Mouse (Mus musculus): Measurements from ENCODE around the gene Wdtc1.

Gene Wdtc1

DNA sequence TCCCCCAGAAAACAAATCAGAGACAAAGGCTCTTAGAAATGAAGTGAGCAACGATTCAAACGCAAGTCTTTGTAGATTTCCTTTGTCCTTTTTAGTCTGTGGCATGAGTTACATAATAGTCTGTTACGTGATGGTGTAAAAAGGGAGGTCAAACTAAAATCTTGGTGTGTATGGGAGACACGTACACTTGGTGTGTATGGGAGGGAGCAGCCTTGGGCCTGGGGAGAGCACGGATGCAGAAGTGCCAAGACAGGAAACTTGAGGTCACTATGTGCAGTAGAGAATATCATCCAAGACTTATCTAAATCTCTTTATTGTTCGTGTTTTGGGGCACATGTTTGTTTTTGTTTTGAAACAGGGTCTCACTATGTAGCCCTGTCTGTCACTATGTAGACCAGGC is 75.2 kb downstream of the Wdtc1 start:
- DNase-seq, result no peak

DNA sequence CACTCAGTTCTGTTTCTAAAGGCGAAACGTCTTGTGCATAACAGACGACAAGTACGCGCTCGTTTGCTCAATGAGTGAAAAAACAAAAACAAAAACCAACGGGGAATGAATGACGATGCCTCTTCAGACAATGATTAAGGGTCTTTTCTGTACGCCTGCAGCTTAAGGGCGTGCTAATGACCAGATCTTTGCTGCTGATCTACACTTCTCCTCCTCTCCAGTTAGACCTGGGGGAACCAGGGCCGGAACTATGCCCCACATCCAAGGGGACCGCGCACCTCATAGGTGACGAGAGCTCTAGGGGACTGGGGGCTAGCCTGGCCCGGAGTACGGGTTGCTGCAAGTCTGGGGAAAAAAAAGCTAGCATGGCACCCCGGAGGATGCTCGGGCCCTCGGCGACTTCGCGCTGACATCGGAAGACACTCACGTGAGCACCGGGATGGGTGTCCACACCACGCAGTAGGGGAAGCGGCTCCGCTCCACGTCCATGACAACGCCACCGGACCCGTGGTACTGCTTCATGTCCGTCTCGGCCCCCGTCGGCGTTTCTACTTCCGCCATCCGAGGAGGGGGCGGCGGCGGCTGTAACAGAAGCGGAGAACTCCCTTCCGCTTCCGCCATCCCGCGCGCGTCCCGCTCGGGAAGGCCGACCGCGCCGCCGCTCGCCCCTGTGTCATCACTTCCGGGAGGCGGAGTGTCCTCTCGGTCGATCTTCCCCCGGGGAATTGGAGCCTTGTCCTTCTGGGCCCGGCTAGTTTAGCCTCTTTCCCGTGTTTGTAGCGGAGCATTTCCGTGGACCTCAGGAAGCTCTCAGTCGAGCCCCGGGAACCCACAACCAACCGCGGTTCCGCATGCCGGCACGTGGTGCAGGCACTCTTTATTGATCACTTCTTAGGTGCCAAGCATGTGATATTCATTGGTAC is 75.9 kb downstream of the Wdtc1 start, which contains the start of gene Tmem222:
Gene Tmem222, minus strand, starts transcription at position 689 of the 923 bp plus-strand sequence.
- DNase-seq, result peak; percentile 95

GRCm38 (mm10) chr4:133270929-133271328 is 82.4 kb downstream of the Wdtc1 start:
- no peak for DNase-seq

DNA sequence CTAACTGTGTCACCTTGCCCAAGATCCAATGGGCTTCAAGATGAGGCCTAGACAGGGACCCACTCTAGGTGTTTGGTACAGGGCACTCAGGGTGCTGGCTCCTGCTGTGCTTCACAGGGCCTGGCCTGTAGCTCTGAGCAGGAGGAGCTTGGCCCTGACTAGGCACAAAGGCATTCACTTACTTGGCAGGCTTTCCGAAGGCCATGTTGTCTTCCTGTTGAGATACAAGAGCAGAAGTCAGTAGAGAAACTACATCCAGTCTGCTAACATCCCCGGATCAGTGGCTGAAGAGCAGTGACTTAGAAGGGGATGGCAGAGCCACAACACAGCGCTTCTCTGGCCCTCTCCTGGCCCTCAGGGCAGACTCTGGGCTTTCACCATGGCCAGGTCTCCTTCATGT is 83.7 kb downstream of the Wdtc1 start:
- no peak for DNase-seq

DNA sequence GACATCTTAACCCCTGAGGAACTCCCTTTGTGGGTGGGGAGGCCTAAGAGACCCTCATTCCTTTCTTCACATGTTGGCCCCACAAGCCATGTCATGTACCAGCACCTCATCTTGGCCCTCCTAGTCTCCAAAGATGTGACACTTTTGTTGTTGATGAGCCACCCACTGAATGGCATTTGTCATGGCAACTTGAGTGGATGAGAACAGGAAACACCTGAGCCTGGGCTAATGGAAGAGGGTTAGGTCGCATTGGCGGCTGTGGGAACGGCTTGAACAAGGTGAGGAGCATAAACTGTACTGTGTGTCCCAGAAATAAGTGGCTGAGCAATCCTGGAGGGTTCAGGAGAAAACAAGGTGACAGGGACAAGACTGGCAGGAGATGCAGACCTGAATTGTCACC is 84.3 kb downstream of the Wdtc1 start:
- no peak for DNase-seq

DNA sequence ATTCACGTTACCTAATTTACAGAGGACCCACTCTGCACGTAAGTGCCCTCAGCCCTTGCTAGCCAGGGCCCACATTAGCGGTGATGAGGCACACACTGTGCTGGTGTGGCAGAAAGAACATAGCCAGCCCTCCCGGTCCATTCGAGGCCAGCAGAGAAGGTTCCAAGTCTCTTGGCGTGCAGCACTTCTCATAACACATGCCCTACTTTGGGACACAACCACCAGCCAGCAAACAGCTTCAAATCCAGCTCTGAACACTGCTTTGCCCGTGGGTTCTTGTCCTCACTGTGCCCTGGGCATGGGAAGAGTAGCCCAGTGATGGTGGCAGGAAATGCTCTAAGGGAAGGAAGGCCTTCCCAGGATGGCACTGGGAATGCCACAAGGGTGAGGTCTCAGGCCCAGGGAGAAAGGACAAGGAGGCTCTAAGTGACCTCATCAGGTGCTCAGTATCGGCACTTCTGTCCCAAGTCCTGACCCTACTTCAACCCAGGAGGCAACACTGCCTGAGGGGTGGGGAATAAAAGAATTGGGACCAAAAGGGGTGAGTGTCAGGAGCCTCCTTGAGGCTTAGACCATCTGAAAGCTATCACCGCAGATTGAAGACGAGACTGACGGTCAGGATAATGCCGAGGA is 86.9 kb downstream of the Wdtc1 start:
- no peak for DNase-seq

DNA sequence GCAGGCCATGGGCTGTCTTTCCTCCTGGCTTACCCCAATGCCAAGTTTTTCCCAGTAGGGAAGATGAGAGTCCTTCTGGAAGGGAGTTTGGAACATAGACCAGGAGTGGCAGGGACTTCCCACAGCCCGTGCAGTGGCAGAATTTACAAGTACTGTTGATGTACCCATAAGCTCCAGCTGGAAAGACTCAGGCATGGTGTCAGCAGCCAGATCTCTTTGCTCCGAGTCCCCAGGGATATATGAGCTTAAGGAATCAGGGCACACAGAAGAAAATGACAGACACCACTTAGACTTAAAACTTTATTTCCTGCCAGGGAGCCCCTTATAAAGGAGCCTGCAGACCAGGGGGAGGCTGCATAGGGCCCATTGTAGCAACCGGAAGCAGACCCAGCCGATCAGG is 87.5 kb downstream of the Wdtc1 start:
- DNase-seq, result no peak

- no peak for DNase-seq
Observed at GRCm38 (mm10) chr4:133265297-133265696, 88.0 kb downstream of the Wdtc1 start.

GRCm38 (mm10) chr4:133264559-133264958 is 88.7 kb downstream of the Wdtc1 start:
- DNase-seq, result no peak

GRCm38 (mm10) chr4:133263756-133264155 is 89.5 kb downstream of the Wdtc1 start:
- no peak for DNase-seq

DNA sequence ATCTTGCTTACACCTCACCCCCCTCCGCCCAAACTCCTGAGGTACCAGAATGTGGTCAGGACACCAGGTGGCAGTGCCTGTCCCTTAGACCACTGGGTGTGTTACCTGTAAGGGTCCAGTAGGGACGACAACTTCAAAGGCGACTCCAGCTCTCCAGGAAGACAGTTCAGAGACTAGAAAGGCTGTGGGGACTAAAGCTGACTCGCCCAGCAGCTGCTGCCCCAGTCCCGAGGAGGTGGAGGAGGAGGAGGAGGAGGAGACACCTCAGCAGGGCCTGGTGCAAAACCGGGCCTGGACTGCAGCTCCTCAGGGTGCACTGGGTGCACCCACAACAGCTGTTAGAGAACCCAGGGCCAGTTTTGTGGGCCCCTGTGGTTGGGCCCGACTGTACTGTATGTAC is 90.4 kb downstream of the Wdtc1 start, which contains the start of gene Sytl1:
Gene Sytl1, minus strand, starts transcription at position 232 of the 400 bp plus-strand sequence.
- peak; percentile 67 for DNase-seq

GRCm38 (mm10) chr4:133262375-133262765 is 90.9 kb downstream of the Wdtc1 start:
- no peak for DNase-seq

DNA sequence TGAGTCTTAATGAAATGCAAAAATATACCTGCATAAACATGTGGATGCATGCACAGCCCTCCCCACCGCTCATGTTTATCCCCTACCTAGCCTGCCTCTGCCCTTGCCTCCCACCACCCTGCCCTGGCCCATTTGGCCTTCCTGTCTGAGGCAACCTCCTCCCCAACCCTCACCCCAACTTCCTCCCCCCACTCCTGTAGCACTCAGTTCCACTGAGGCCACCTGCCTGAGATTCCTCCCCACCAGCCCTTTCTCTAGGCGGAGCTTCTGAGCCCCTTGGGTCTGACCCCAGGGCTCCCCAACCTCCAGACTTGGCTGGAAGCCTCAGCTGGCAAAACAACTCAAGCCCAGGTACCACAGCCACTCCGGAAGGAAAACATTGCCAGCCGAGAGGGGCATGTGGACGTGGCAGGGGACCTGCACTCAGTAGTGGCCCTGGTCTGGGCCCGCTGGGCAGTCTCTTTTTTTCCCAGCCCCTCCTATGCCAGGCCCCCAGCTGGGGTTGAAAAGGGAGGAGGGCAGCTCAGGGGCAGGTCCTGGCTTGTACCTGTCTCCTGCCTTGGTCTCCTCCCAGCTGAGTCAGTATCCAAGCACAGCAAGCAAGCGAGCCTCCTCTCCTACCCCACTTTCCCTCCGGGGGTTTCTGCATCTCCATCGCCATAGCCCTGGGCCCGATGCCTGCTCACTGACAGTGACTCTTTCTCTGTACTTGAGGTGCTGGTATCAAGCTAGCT is 91.5 kb downstream of the Wdtc1 start:
- peak; percentile 75 for DNase-seq

- DNase-seq, result no peak
Observed at GRCm38 (mm10) chr4:133257798-133258408, 95.4 kb downstream of the Wdtc1 start.

DNA sequence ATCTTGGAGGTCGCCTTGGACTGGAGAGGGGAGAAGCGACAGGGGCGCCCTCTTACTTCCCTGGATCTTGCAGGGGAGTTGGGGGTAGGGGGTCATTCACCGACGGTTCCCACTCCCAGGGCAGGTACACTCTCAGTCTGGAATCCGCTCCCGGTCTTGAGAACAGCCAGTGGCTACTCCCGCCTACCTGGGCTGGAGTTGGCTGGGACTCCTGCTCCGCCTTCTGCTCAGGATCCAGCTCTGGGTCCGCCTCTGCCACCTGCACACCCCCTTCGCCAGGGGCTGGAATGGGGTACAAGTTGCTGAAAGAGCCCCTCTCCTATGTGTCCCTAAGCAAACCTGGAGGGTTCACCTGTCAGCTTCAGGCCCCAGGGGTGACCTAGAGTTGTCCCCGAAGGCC is 96.1 kb downstream of the Wdtc1 start:
- no peak for DNase-seq

DNA sequence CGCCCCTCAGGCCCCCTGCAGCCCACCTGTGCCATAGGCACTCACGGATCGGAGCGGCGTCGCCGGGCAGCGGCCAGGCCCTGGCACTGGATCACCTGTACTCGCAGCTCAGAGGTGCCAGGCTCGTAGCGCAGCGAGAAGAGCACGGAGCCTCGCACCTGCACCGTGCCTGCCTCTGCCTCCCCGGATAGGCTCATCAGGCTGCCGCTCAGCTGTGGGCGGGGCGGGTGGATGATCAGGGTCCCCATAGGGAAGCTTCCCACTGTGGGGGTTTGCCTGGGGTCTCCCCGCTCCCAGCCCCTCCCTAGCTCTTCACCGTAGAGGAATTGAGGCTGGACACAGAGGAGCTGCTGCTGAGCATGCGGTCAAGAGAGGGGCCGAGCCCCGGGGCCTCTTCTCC is 96.5 kb downstream of the Wdtc1 start:
- DNase-seq, result no peak

DNA sequence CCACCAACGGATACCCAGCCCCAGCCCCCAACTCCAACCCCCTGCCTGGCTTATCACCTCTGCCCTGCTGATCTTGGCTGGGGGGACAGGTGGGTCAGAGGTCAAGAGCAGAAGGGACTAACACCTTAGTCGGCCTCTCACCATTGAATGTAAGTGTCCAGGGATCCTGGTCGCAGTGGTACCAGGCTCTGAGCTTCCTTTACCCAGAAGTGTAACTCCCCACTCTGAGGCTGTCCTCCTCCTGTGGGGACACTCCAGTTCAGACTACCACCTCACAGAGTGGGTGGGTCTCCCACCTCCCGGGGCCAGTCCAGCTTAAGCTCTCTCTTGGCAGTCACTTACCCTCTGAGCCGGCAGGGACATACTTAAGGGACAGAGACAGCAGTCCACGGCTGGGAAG is 97.9 kb downstream of the Wdtc1 start:
- DNase-seq, result no peak

DNA sequence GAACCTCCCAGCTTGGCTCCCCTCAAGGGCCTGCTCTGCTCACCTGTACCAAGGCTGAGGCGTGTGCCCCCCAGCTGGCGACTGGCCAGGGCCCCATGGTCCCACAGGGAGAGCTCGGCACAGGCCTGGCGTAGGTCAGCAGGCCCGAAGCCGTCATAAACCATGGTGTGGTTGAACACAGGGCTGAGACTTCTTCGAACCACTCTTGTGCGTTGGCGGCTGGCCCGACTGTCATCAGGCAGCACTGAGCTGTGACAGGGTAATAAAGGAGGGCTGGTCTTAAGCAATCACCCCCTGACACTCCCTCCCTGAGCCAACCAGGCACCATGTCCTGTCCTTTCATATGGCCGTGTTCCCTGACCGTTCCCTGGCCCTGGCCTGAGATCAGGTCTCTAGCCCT is 99.9 kb downstream of the Wdtc1 start:
- DNase-seq, result no peak

DNA sequence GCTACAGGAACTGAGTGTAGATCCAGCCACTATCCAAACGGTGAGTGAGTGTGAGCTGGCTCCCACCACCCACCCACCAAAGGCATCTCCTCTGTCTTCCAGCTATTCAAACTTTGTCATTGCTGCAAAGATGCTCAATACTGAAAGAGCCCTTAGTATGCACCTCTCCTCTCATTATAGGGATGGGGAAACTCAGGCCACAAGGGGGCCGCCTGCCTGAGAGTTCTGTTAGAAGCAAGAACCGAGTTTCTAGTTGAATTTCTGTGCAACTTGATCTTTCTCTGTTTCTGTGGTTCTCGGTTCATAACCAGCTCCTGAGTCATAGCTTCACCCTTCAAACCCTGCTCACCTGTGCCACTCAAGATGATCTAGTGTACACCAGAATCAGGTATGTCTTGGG is 101.2 kb downstream of the Wdtc1 start:
- peak; percentile 68 for DNase-seq

DNA sequence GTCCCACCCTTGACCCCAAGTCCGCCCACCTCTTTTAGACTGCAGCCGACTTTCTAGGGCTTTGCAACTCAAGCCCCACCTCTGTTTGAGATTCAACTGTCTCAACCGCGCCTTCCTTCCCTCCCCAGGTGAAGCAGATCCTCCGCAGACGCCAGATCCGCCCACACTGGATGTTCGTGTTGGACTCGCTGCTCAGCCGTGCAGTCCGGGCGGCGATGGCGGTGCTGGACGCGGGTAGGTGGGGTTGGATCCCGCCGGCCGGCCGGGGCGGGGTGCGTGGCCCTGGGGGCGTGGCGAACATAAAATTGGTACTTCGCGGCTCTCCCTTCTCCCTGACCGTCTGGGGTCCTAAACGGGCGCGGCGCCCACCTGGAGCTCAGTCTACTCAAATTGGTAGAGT is 102.1 kb downstream of the Wdtc1 start:
- DNase-seq, result peak; percentile 45

DNA sequence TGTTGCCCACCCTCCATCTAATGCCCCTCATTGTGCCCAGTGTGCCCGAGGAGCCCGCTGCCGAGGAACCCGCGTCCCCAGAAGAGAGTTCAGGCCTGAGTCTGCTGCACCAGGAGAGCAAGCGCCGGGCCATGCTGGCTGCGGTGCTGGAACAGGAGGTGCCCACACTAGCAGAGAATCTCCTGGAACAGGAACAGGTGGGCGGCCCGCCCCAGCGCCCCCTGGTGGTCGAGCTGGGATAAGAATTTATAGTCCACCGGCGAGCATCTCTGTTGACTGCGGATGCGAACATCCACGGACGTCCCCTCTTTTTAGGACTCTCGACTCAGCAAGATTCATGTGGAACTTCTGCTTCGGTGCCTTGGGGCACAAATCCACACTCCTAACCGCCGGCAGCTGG is 102.7 kb downstream of the Wdtc1 start:
- DNase-seq, result peak; percentile 97

- no peak for DNase-seq
Observed at GRCm38 (mm10) chr4:133247806-133248449, 105.4 kb downstream of the Wdtc1 start.

DNA sequence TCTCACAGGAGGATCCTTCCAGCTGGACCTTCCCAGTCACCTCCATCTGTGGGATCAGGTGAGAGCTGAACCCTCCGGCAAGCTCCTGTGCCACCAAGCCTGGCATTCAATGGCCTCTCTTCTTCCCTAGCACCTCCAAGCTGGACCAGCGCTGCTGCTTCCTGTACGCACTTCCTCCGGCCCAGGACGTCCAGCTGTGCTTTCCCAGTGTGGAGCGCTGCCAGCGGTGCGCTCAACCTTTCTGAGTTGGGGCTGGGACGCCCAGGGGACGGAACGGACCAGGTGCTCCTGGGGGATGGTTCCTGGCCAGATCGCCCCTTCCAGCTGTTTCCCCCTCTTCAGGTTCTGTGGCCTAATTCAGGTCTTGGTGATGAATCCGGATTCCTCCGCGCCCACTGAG is 106.2 kb downstream of the Wdtc1 start:
- DNase-seq, result no peak

Measured in thymus, postnatal 4 days (tissue).